Mouse (Mus musculus): ENCODE data around the gene Ift81. TPM values are rescaled to one million over a fixed set of nuclear protein-coding genes. Genes with fewer than 3 reads are reported as not detected.

Ift81 gene
- polyA plus RNA-seq, 1 experiment: 3.4 TPM

- Histone ChIP-seq H3K4me1 (ENCODE audit: control insufficient read depth, insufficient read depth, low read length) (no peaks in the 10 kb centered on the region), H3K4me3 (ENCODE audit: insufficient read depth, low read depth, low read length) (no peak overlapping the region), H3K27ac (ENCODE audit: insufficient read depth, low read depth, low read length) (no peak overlapping the region), H3K36me3 (ENCODE audit: control insufficient read depth, insufficient read depth, low read length) (no peaks in the 10 kb centered on the region), H3K27me3 (replicated peaks; ENCODE audit: control insufficient read depth, insufficient read depth, low read length) (no peaks in the 10 kb centered on the region)
- no peak for DNase-seq
- WGBS: 97% methylated on average over 5 of the region's 5 CpGs
- TF ChIP-seq POLR2A (IDR thresholded peaks at IDR 0.05; ENCODE audit: low read depth, low read length) (no peak), CTCF (conservative IDR thresholded peaks at IDR 0.05; ENCODE audit: insufficient read depth, insufficient read length, low read depth, low read length) (no peak)
These were observed 76.7 kb downstream of the Ift81 start for GRCm38 (mm10) chr5:122537654-122538053.

DNA sequence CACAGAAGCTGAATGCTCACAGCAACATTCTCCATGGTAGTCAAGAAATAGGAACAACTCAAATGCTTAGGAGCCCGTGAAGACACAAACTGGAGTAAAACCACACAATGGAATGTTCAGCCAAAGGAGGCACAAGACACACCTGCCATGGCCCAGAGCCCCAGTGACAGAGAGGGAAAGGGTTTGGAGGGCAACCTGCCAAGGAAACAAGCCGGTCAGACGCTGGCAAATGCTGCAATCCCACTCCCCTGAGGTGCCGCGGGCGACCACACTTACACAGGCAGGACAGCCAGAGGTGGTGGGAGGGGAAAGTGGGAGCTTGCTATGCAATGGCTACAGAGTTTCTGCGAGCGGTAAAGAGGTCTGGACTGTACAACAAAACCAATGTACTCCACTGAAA lies 80.4 kb downstream of the Ift81 start:
- Histone ChIP-seq H3K27me3 (replicated peaks; ENCODE audit: control insufficient read depth, insufficient read depth, low read length) (no peaks in the 10 kb centered on the region), H3K27ac (ENCODE audit: insufficient read depth, low read depth, low read length) (no peak overlapping the region), H3K4me3 (ENCODE audit: insufficient read depth, low read depth, low read length) (no peak overlapping the region), H3K4me1 (ENCODE audit: control insufficient read depth, insufficient read depth, low read length) (peaks cover 14% of the 10 kb centered on the region), H3K36me3 (ENCODE audit: control insufficient read depth, insufficient read depth, low read length) (no peaks in the 10 kb centered on the region)
- 65% methylated on average over 8 of the region's 8 CpGs for WGBS
- DNase-seq: no peak
- TF ChIP-seq CTCF (conservative IDR thresholded peaks at IDR 0.05; ENCODE audit: insufficient read depth, insufficient read length, low read depth, low read length): no peak

- Histone ChIP-seq H3K4me1 (ENCODE audit: control insufficient read depth, insufficient read depth, low read length) (peaks cover 48% of the 10 kb centered on the region), H3K36me3 (ENCODE audit: control insufficient read depth, insufficient read depth, low read length) (no peaks in the 10 kb centered on the region), H3K27ac (ENCODE audit: insufficient read depth, low read depth, low read length) (peak overlapping the region; percentile 36; the same call in 1 of the 2 replicates), H3K27me3 (replicated peaks; ENCODE audit: control insufficient read depth, insufficient read depth, low read length) (no peaks in the 10 kb centered on the region), H3K4me3 (ENCODE audit: insufficient read depth, low read depth, low read length) (no peak overlapping the region)
- WGBS: 37% methylated on average over 9 of the region's 9 CpGs
- TF ChIP-seq POLR2A (IDR thresholded peaks at IDR 0.05; ENCODE audit: low read depth, low read length) (no peak), CTCF (conservative IDR thresholded peaks at IDR 0.05; ENCODE audit: insufficient read depth, insufficient read length, low read depth, low read length) (no peak)
- DNase-seq: peak; percentile 42
These were observed 84.3 kb downstream of the Ift81 start for GRCm38 (mm10) chr5:122529913-122530604.

- Histone ChIP-seq H3K27me3 (replicated peaks; ENCODE audit: control insufficient read depth, insufficient read depth, low read length) (no peaks in the 10 kb centered on the region), H3K4me3 (ENCODE audit: insufficient read depth, low read depth, low read length) (no peak overlapping the region), H3K36me3 (ENCODE audit: control insufficient read depth, insufficient read depth, low read length) (no peaks in the 10 kb centered on the region), H3K4me1 (ENCODE audit: control insufficient read depth, insufficient read depth, low read length) (peaks cover 55% of the 10 kb centered on the region), H3K27ac (ENCODE audit: insufficient read depth, low read depth, low read length) (peak overlapping the region; percentile 72)
- TF ChIP-seq POLR2A (IDR thresholded peaks at IDR 0.05; ENCODE audit: low read depth, low read length) (no peak), CTCF (conservative IDR thresholded peaks at IDR 0.05; ENCODE audit: insufficient read depth, insufficient read length, low read depth, low read length) (no peak)
- peak; percentile 95 for DNase-seq
- WGBS: 38% methylated on average over 3 of the region's 3 CpGs
These were observed 85.0 kb downstream of the Ift81 start for GRCm38 (mm10) chr5:122529316-122529715.

DNA sequence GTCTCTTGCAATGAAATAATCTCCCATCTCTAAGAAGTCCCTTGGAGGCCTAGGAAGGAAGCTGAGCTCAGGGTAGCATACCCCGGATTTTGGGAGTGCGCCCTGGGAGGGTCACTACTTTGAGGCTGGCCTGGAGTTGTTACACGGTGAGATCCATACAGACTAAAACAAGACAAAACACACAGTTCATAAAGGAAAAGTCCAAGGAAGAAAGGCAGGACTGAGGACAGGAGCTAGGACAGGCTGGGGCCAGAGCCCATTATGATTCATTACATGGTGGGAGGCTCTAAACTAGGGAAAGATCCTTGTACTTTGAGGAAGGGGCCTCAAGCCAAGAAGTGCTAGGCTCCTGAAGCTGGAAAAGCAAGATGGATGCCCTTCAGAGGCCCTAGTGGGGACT lies 85.7 kb downstream of the Ift81 start:
- TF ChIP-seq CTCF (conservative IDR thresholded peaks at IDR 0.05; ENCODE audit: insufficient read depth, insufficient read length, low read depth, low read length) (no peak), POLR2A (IDR thresholded peaks at IDR 0.05; ENCODE audit: low read depth, low read length) (no peak)
- peak overlapping the region; percentile 72 for H3K27ac ChIP-seq (ENCODE audit: insufficient read depth, low read depth, low read length)
- no peaks in the 10 kb centered on the region for H3K27me3 ChIP-seq (replicated peaks; ENCODE audit: control insufficient read depth, insufficient read depth, low read length)
- no peak overlapping the region for H3K4me3 ChIP-seq (ENCODE audit: insufficient read depth, low read depth, low read length)
- no peak for DNase-seq
- 62% methylated on average over 3 of the region's 3 CpGs for WGBS
- H3K4me1 ChIP-seq (ENCODE audit: control insufficient read depth, insufficient read depth, low read length): peaks cover 60% of the 10 kb centered on the region
- H3K36me3 ChIP-seq (ENCODE audit: control insufficient read depth, insufficient read depth, low read length): no peaks in the 10 kb centered on the region

DNA sequence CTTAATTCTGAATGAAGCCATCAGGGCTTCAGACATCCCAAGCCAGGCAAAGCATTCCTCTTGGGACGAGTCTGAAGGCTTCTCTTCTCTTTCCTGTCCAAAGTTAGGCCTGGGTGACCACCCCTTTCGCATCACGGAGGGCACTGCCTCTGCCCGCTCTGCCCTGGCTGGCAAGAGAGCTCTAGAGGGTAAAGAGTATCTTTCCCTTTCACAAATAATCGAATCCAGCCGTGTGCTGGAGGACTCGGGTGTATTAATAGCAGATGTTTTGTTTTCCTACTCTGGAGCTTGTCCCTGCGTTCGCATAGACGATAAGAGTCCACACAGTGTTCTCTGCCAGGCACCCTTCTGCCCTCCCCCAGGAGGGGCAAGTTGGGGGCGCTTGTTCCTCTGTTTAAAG lies 86.6 kb downstream of the Ift81 start:
- H3K4me3 ChIP-seq (ENCODE audit: insufficient read depth, low read depth, low read length): no peak overlapping the region
- no peaks in the 10 kb centered on the region for H3K27me3 ChIP-seq (replicated peaks; ENCODE audit: control insufficient read depth, insufficient read depth, low read length)
- DNase-seq: no peak
- WGBS: 32% methylated on average over 11 of the region's 11 CpGs
- no peaks in the 10 kb centered on the region for H3K36me3 ChIP-seq (ENCODE audit: control insufficient read depth, insufficient read depth, low read length)
- peak overlapping the region; percentile 72 for H3K27ac ChIP-seq (ENCODE audit: insufficient read depth, low read depth, low read length)
- TF ChIP-seq POLR2A (IDR thresholded peaks at IDR 0.05; ENCODE audit: low read depth, low read length): no peak
- no peak for TF ChIP-seq CTCF (conservative IDR thresholded peaks at IDR 0.05; ENCODE audit: insufficient read depth, insufficient read length, low read depth, low read length)
- H3K4me1 ChIP-seq (ENCODE audit: control insufficient read depth, insufficient read depth, low read length): peaks cover 60% of the 10 kb centered on the region

DNA sequence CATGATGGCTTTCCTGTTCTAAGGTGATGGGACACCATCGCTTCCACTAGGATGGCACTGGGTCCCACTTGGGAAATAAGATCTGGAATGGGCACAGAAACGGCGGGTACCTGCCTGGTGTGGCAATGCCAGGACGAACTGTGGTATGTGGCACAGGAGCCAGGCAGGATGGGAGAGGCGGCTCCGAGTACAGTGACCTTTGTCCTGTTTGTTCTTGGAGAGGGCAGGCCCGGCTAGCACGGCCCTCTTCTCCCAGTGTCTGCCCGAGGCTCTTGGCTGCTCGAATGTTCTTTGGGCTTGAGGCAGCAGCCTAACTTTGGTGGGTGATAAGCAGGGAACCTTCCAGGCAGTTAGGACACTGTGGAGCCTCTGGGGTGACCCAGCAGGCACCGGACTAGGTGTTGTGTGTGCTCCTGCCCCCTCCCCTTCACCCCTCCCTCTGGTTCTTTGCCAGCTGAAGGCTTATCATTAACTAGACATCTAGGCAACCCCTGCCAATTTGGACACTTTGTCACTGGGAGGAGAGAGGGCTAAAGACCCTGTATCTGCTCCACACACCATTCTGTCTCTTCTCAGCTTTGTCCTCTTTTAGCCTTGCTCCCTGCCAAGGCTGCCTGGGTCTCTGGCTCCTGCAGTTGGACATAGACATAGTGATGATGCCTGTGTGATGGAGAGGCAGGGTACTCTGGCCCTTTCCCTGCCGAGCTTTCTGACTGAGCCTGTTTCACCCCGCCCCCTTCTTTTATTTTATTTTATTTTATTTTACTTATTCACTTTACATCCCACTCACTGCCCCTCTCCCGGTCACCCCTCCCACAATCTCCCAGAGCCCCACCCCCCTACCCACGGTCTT lies 87.2 kb downstream of the Ift81 start:
- WGBS: 25% methylated on average over 15 of the region's 15 CpGs
- Histone ChIP-seq H3K27ac (ENCODE audit: insufficient read depth, low read depth, low read length) (peak overlapping the region; percentile 93), H3K4me1 (ENCODE audit: control insufficient read depth, insufficient read depth, low read length) (peaks cover 60% of the 10 kb centered on the region), H3K4me3 (ENCODE audit: insufficient read depth, low read depth, low read length) (no peak overlapping the region), H3K36me3 (ENCODE audit: control insufficient read depth, insufficient read depth, low read length) (no peaks in the 10 kb centered on the region), H3K27me3 (replicated peaks; ENCODE audit: control insufficient read depth, insufficient read depth, low read length) (no peaks in the 10 kb centered on the region)
- peak; percentile 94 for DNase-seq
- TF ChIP-seq POLR2A (IDR thresholded peaks at IDR 0.05; ENCODE audit: low read depth, low read length): no peak
- TF ChIP-seq CTCF (conservative IDR thresholded peaks at IDR 0.05; ENCODE audit: insufficient read depth, insufficient read length, low read depth, low read length): no peak

Measured in kidney, adult 2 months (tissue).